Mouse (Mus musculus): ENCODE measurements around the gene Slc22a20. TPM values are rescaled to one million over a fixed set of nuclear protein-coding genes. Genes with fewer than 3 reads are reported as not detected.

Slc22a20 gene
- not detected in 2 replicates for polyA plus RNA-seq (2015; fragmentation: Nextera tagmentation; extraction: Ambion mirVana)

DNA sequence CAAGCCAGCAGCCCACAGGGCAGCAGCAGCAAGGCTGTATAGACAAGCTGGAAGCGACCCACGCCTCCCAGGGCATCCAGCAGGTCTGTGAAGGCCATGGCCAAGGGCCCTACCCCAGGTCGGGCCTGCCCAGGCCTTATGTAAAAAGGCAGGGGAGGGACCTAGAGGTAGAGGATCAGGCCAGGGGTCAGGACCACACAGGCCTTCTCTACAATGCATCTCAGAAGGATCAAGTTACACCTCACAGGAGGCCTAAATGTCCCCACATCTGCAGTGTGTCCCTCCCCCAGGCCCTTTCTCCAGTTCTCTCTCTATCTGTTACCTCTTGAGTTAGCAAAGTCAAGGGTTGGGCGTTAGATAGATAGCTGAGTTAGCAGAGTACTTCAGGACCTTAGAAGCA is at the start of gene Slc22a20:
TSS of gene Slc22a20 (minus strand) at position 101 of the 400 bp plus-strand sequence.
- Histone ChIP-seq H3K27me3 (no peaks in the 10 kb centered on the region), H3K9me3 (no peaks in the 10 kb centered on the region), H3K36me3 (no peaks in the 10 kb centered on the region), H3K9ac (no peak within 1 kb of the TSS), H3K4me3 (no peak within 1 kb of the TSS), H3K4me1 (peaks cover 15% of the 10 kb centered on the region), H3K27ac (no peak within 1 kb of the TSS), H3K4me2 (replicated peaks) (no peak within 1 kb of the TSS)
- ATAC-seq (ENCODE audit: low FRiP score, low read depth) = no peak
- 34% methylated on average over 4 of the region's 4 CpGs for WGBS

DNA sequence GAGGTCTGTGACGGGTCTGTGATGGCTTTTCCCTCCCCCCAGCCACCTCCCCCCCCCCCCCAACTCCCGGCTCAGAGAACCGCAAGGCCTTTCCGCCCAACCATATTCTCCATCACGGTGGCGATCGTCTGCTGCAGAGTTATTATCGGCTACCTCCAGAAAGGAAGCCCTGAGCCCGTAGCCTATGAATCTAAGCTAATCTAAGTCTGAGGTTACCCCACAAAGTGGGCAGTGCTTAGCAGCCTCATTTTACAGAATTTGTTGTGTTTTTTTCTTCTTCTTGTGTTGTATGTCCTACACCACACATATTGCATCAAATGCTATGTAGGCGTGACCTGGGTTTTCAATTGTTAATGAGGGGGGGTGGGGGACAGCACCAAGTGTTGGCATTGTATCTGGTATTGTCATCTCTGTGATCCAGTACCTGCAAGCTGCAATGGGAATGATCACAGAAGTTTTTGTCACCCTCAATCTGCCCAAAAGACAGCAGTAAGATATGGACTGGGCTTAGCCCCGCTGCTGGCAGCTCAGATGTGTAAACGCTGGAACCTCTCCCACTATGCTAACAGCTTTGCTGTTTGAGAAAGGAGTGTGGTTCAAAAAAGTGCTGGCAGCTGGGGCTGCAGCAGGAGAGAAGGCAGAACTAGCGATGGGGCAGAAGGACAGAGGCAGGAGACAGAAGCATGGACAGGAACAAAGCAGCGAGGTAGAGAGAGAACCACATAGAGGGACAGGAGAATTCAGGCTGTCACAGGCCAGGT is 44.8 kb upstream of the Slc22a20 start:
- no peak overlapping the region for H3K27ac ChIP-seq
- 70% methylated on average over 14 of the region's 14 CpGs for WGBS
- no peaks in the 10 kb centered on the region for H3K27me3 ChIP-seq
- H3K4me2 ChIP-seq (replicated peaks) = no peak overlapping the region
- H3K9ac ChIP-seq = no peak overlapping the region
- H3K36me3 ChIP-seq = no peaks in the 10 kb centered on the region
- H3K9me3 ChIP-seq = no peaks in the 10 kb centered on the region
- no peaks in the 10 kb centered on the region for H3K4me1 ChIP-seq
- no peak for ATAC-seq (ENCODE audit: low FRiP score, low read depth)
- no peak overlapping the region for H3K4me3 ChIP-seq

DNA sequence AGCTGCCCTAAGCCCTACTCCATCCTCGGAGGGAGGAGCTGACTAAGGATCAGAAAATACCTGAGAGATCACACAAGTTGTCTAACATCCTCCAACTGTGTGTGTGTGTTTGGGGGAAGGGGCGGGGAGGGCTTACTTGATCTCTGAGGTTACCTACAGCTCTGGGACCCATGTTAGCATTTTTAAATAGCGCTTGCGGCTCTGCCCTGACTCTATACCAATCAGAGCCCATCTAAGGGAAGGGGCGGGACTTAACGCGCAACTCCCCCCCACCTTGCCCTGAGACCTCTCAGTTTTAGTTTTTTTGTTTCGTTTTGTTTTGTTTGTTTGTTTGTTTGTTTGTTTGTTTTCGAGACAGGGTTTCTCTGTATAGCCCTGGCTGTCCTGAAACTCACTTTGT is 43.5 kb upstream of the Slc22a20 start:
- Histone ChIP-seq H3K9me3 (no peaks in the 10 kb centered on the region), H3K27ac (no peak overlapping the region), H3K36me3 (no peaks in the 10 kb centered on the region), H3K4me2 (replicated peaks) (no peak overlapping the region), H3K9ac (no peak overlapping the region), H3K4me1 (no peaks in the 10 kb centered on the region), H3K4me3 (no peak overlapping the region), H3K27me3 (no peaks in the 10 kb centered on the region)
- WGBS = 79% methylated on average over 9 of the region's 9 CpGs
- no peak for ATAC-seq (ENCODE audit: low FRiP score, low read depth)

DNA sequence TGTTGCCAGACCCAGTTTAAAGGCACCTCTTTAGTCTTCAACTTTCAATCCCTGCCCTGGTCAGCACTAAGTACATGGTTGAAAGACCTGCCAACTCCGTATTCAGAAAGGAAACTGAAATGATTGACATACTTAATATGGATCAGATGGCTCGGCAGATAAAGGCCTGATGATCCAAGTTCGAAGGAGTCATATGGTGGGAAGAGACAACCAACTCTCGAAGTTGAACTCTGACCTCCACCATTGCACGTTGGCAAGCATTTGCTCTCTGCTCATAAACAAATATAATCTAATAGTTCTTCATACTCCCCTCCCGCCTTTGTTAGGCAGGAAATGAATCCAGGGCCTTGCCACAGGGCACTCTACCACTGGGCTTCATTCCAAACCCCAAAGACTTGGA is 43.0 kb upstream of the Slc22a20 start:
- WGBS = 82% methylated on average over 6 of the region's 6 CpGs
- ATAC-seq (ENCODE audit: low FRiP score, low read depth) = no peak
- H3K27ac ChIP-seq = no peak overlapping the region

DNA sequence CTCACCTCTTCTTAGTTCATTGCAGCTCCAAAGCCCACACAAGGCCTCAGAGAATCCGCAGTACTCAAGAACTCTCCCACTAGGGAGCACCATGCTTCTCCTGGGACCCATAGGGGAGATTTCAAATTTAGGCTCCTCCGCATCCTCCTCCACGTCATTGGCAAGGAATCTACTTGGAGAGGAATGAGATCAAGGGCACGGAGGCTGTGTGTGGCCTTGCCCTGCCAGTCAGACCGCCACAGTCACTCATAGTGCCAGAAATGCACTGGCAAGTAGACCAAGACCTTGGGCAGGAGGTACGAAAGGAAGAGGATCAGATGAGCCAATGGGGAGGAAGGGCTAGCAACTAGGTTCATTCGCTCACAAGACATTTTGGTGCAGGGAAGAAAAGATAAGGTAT is 38.0 kb upstream of the Slc22a20 start:
- ATAC-seq (ENCODE audit: low FRiP score, low read depth) = no peak
- no peaks in the 10 kb centered on the region for H3K9me3 ChIP-seq
- no peaks in the 10 kb centered on the region for H3K36me3 ChIP-seq
- 86% methylated on average over 7 of the region's 7 CpGs for WGBS
- H3K4me1 ChIP-seq = no peaks in the 10 kb centered on the region
- H3K4me3 ChIP-seq = no peak overlapping the region
- H3K9ac ChIP-seq = no peak overlapping the region
- H3K4me2 ChIP-seq (replicated peaks) = no peak overlapping the region
- no peaks in the 10 kb centered on the region for H3K27me3 ChIP-seq
- no peak overlapping the region for H3K27ac ChIP-seq

More for the DNA sequence above, 43.0 kb upstream of the Slc22a20 start:
- Histone ChIP-seq H3K27me3 (no peaks in the 10 kb centered on the region), H3K4me2 (replicated peaks) (no peak overlapping the region), H3K36me3 (no peaks in the 10 kb centered on the region), H3K9ac (no peak overlapping the region), H3K4me1 (no peaks in the 10 kb centered on the region), H3K4me3 (no peak overlapping the region), H3K9me3 (no peaks in the 10 kb centered on the region)

DNA sequence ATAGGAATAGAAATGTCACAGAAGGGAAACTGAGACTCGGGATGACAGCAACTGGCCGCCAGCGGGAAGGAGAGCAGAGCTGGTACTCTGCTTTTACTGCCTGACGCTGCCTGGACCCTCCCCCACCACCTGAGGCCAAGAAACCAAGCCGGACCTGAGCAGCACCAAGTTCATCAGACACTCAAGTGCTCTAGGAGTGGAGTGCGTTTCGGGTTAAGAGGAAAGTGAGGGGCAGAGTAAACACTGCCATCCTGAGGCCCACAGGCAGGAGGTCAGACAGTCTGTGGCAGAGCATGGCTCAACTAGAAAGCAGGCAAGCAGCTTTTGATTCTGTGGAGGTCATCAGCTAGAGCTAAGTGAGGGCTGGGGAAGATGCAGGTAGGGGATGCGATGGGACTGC is 37.1 kb upstream of the Slc22a20 start:
- WGBS = 57% methylated on average over 8 of the region's 8 CpGs
- no peak overlapping the region for H3K4me2 ChIP-seq (replicated peaks)
- H3K27me3 ChIP-seq = no peaks in the 10 kb centered on the region
- H3K36me3 ChIP-seq = no peaks in the 10 kb centered on the region
- H3K9me3 ChIP-seq = no peaks in the 10 kb centered on the region
- H3K4me1 ChIP-seq = no peaks in the 10 kb centered on the region
- H3K9ac ChIP-seq = no peak overlapping the region
- ATAC-seq (ENCODE audit: low FRiP score, low read depth) = no peak
- H3K27ac ChIP-seq = no peak overlapping the region
- H3K4me3 ChIP-seq = no peak overlapping the region

DNA sequence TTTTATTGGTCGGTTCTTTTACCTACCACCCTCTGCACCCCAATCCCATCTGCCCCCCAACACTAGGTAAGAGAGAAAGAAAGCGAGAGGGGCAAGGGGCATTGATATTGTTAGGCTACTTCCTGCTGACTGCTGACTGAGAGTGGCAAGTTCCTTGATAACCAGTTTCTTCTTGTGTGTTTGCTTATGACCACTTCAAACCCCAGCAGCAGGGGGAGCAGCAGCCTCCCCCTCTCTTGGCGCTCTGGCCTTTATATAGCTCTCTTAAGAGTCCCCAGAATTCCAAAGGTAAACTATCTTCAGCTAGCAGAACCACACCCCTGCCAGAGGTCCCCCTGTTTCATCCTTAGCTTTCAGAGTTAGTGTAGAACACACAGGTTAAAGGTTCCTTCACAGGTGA is 34.3 kb upstream of the Slc22a20 start:
- peak overlapping the region; percentile 31; the same call in 1 of the 2 replicates for H3K9ac ChIP-seq
- ATAC-seq (ENCODE audit: low FRiP score, low read depth) = no peak
- H3K4me1 ChIP-seq = peaks cover 9% of the 10 kb centered on the region
- H3K4me2 ChIP-seq (replicated peaks) = no peak overlapping the region
- no peaks in the 10 kb centered on the region for H3K9me3 ChIP-seq
- no peaks in the 10 kb centered on the region for H3K36me3 ChIP-seq
- no peak overlapping the region for H3K27ac ChIP-seq
- H3K4me3 ChIP-seq = no peak overlapping the region
- peaks cover 23% of the 10 kb centered on the region for H3K27me3 ChIP-seq
- WGBS = 55% methylated on average over 3 of the region's 3 CpGs

DNA sequence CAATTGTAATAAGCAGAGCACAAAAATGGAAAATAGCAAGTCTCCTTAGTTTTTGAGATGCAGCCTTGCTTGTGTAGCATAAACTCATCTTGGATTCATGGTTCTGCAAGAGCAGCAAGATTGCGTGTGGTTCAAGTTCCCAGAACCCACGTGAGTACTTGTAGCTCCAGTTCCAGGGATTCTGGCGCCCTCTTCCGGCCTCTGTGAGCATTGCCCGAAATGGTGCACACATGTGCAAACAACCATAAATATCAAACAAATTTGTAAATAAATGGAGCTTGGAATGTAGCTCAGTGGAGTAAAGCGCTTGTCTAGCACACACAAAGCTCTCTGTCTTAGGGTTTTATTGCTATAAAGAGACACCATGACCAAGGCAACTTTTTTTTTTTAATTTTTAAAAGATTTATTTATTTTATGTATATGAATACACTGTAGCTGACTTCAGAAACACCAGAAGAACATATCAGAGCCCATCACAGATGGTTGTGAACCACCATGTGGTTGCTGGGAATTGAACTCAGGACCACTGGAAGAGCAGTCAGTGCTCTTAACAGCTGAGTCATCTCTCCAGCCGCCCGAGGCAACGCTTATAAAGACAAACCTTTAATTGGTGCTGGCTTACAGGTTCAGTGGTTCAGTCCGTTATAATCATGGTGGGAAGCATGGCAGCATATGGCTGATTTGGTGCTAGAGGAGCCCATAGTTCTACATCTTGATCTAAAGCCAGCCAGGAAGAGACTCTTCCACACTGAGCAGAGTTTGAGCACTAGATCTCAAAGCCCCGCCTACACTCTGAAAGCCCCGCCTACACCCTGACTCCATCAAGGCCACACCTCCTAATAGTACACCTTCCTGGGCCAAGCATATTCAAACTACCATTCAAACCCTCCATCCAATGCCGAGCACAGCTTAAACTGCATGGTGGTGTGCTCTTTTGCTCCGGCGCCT is 32.5 kb upstream of the Slc22a20 start:
- no peak overlapping the region for H3K27ac ChIP-seq
- H3K36me3 ChIP-seq = no peaks in the 10 kb centered on the region
- WGBS = 30% methylated on average over 15 of the region's 15 CpGs
- no peak overlapping the region for H3K9ac ChIP-seq
- H3K4me2 ChIP-seq (replicated peaks) = no peak overlapping the region
- no peaks in the 10 kb centered on the region for H3K9me3 ChIP-seq
- no peak for ATAC-seq (ENCODE audit: low FRiP score, low read depth)
- H3K4me3 ChIP-seq = no peak overlapping the region
- peaks cover 16% of the 10 kb centered on the region for H3K4me1 ChIP-seq
- peaks cover 34% of the 10 kb centered on the region for H3K27me3 ChIP-seq

DNA sequence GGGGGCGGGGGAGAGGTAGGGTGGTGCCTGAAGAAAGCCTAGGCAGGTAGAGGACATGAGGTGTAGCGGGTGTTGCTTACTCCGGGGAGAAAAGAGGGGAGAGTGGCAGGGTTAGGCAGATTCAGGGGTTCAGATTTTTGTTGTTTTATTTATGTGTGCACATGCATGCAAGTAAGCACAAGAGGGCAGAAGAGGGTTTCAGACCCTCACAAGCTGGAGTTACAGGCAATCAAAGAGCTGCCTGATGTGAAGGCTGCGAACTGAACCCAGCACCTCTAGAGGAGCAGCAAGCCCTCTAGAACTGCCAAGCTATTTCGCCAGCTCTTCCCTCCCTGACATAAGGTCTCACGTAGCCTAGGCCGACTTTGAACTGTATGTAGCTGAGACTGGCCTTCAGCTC is 30.6 kb upstream of the Slc22a20 start:
- no peaks in the 10 kb centered on the region for H3K9me3 ChIP-seq
- peaks cover 34% of the 10 kb centered on the region for H3K27me3 ChIP-seq
- ATAC-seq (ENCODE audit: low FRiP score, low read depth) = no peak
- H3K27ac ChIP-seq = no peak overlapping the region
- peaks cover 16% of the 10 kb centered on the region for H3K4me1 ChIP-seq
- H3K36me3 ChIP-seq = no peaks in the 10 kb centered on the region
- H3K9ac ChIP-seq = no peak overlapping the region
- WGBS = 33% methylated on average over 7 of the region's 7 CpGs
- H3K4me3 ChIP-seq = peak overlapping the region; percentile 62; the same call in 1 of the 2 replicates
- peak overlapping the region; percentile 86 for H3K4me2 ChIP-seq (replicated peaks)

DNA sequence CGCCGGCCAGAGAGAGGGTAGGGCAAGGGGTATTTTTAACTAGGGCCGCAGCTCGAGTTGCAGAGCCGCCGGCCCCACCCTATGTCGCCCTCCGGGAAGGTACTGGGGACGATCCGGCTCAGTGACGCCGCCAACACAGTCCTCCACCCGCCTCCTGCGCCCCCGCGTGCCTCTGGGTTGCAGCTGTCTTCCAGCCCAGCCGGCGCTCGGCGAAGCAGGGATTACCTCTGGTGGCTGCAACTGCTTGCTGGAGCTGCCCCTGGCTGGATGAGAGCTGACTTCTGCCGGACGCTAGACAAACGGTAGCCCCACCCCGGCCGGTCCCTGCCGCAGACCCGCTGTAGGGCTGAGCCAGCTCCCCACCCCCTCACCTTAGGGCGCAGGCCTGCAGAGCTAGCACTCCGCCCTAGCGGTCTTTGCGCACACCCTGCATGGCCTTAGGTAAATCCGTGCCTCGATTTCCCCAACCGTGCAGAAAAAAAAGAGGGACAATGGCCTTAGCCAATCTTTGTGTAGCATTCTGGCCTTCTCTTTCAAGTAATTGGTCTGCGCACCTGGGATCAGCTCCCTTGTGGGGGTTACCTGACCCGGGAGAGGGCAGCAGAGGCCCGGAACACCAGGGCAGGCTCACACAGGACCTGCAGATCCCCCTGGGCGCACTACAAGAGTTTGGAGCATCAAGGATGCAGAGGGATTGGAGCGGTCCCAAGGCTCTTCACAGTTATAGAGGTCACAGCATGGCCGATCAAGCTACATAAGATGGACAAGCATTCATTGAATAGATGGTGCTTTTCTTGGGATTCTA is 29.8 kb upstream of the Slc22a20 start, which contains the start of gene Capn1:
TSS of gene Capn1 (minus strand) at position 387 of the 805 bp plus-strand sequence.
- peak within 1 kb of the TSS; percentile 75 for H3K9ac ChIP-seq
- WGBS = 2% methylated on average over 40 of the region's 40 CpGs
- H3K36me3 ChIP-seq = no peaks in the 10 kb centered on the region
- H3K27ac ChIP-seq = peak within 1 kb of the TSS; percentile 44; the same call in 1 of the 2 replicates
- H3K27me3 ChIP-seq = peaks cover 34% of the 10 kb centered on the region
- H3K4me2 ChIP-seq (replicated peaks) = peak within 1 kb of the TSS; percentile 86
- ATAC-seq (ENCODE audit: low FRiP score, low read depth) = peak; percentile 77
- H3K4me1 ChIP-seq = peaks cover 16% of the 10 kb centered on the region
- no peaks in the 10 kb centered on the region for H3K9me3 ChIP-seq
- peak within 1 kb of the TSS; percentile 62 for H3K4me3 ChIP-seq

DNA sequence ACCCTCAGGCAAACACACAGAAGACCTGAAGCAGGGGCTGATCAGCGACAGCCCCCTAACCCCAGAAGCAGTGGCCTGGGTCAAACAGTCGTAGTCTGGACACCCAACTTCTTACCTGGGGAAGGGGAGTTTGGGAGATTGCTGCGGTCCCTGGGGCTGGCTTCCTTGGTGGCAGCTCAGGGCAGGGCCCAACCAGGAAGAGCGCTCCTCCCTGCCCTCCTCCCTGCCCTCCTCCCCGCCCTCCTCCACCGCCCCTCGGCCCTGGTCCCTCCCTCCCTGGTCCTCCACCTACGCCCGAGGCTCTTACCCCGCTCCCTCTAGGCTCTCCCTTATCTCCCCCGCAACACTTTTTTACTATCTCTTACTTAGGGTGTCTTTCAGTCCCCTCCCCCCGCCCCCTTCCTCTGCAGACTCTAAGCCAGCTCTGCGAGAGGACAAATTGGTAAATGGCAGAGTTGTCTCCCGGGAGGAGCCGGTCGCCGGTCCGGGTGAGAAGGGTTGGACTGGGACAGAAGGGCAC is 29.1 kb upstream of the Slc22a20 start:
- peaks cover 16% of the 10 kb centered on the region for H3K4me1 ChIP-seq
- peak overlapping the region; percentile 86 for H3K4me2 ChIP-seq (replicated peaks)
- WGBS = 3% methylated on average over 17 of the region's 18 CpGs
- no peaks in the 10 kb centered on the region for H3K36me3 ChIP-seq
- H3K27ac ChIP-seq = peak overlapping the region; percentile 44; the same call in 1 of the 2 replicates
- H3K27me3 ChIP-seq = peaks cover 34% of the 10 kb centered on the region
- peak overlapping the region; percentile 62 for H3K4me3 ChIP-seq
- ATAC-seq (ENCODE audit: low FRiP score, low read depth) = peak; percentile 72
- peak overlapping the region; percentile 75 for H3K9ac ChIP-seq
- H3K9me3 ChIP-seq = no peaks in the 10 kb centered on the region

All from limb, embryonic 13.5 days (tissue).